Mouse (Mus musculus) cerebellum, adult 2 months (tissue): Measurements from ENCODE around the gene Myh1.

Experiments used
- CTCF ChIP-seq: fragments of 200-500 bp; IDR thresholded peaks from 2 replicates; pipeline ENCODE4 v1.5.1; 2011; ENCODE audit warnings: low read depth, mild to moderate bottlenecking, control low read depth, low read length, moderate library complexity, borderline replicate concordance; ENCODE audit not compliant: insufficient read depth
- POLR2A ChIP-seq: fragments of 200-500 bp; IDR thresholded peaks from 2 replicates; pipeline ENCODE4 v1.6.1; 2011; ENCODE audit warnings: low read length, control low read depth, borderline replicate concordance; ENCODE audit not compliant: insufficient read depth

- TF ChIP-seq CTCF, result no peak
- no peak for TF ChIP-seq POLR2A
Observed at GRCm38 (mm10) chr11:67151651-67152630, 47.9 kb upstream of the Myh1 start.
